Mouse (Mus musculus): Measurements from ENCODE around the gene Rheb. TPM values are rescaled to one million over a fixed set of nuclear protein-coding genes. Genes with fewer than 3 reads are reported as not detected.

Rheb gene
- total and polyA plus RNA-seq, 3 experiments: 17.0 to 64.1 (median 46.2) TPM

- TF ChIP-seq ZMIZ1 (IDR thresholded peaks at IDR 0.05; ENCODE audit: low read depth, low read length) (no peak), ZKSCAN1 (IDR thresholded peaks at IDR 0.05; ENCODE audit: borderline replicate concordance, low read depth, low read length) (no peak), TCF12 (IDR thresholded peaks at IDR 0.05; ENCODE audit: low read depth, low read length) (no peak), EP300 (IDR thresholded peaks at IDR 0.05; ENCODE audit: low read length) (no peak), USF2 (conservative IDR thresholded peaks at IDR 0.05; ENCODE audit: low read depth, low read length) (no peak), MAZ (IDR thresholded peaks at IDR 0.05; ENCODE audit: low read depth, low read length) (no peak), CHD2 (IDR thresholded peaks at IDR 0.05; ENCODE audit: low read length) (no peak)
- H3K9ac ChIP-seq (ENCODE audit: insufficient read depth, low read depth): no peak overlapping the region
- DNase-seq (ENCODE audit: extremely low read depth): no peak
Measured at GRCm38 (mm10) chr5:24889860-24890259, 47.4 kb upstream of the Rheb start.

DNA sequence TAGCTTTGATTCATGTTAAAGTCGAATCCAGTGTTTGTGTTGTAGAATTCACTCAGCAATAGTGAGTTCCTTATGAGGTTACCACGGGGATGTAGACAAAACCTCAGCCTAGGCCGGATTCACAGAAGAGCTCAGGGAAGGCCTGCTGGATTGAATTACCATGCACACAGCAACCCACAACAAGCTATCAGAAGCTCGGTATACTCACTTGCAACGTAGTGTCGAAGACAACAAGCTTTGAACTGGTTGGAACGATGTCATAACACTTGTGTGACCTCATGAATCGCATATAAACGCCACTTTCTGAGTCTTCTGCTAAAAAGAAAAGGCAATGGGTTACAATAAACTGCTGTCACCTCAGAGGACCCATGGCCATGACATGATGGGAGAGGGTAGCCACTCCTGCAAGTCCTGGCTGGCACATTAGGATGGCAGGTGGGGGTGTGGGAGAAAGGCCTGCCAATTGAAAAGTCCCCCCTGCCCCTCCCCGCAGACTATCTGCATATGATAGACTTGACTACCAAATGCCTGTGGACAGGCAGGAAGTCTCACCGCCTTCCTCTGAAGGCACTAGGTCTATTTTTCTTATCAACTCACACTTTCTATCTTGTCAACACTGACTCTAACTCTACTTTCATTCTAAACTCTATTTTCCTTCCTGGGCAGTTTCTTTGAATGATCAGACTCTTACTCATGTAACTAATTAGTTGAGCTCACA lies 46.6 kb upstream of the Rheb start:
- dilution Hi-C loops (cut with MboI; ENCODE audit: extremely low pct_ligation_motif_present, extremely low pct_unique_long_range_greater_than_20kb, low sequenced_read_pairs): no loop called here
- no peak overlapping the region for H3K9ac ChIP-seq (ENCODE audit: insufficient read depth, low read depth)

More at GRCm38 (mm10) chr5:24889860-24890259, 47.4 kb upstream of the Rheb start:
- H3K4me3 ChIP-seq (replicated peaks in 1 of 3; ENCODE audit: low read depth in 2 of 3, low read length in 2 of 3, poor library complexity in 1 of 3): no peak overlapping the region
- in situ Hi-C loops (cut with MboI; ENCODE audit: low pct_ligation_motif_present, low pct_unique_long_range_greater_than_20kb, low sequenced_read_pairs) (no loop called here), dilution Hi-C loops (cut with MboI; ENCODE audit: extremely low pct_ligation_motif_present, extremely low pct_unique_long_range_greater_than_20kb, low sequenced_read_pairs) (no loop called here)
- no peaks in the 10 kb centered on the region for H3K9me3 ChIP-seq (replicated peaks; ENCODE audit: low read length)
- peaks cover 2 to 49% of the 10 kb centered on the region in 2 experiments for H3K36me3 ChIP-seq (replicated peaks in 1 of 2; ENCODE audit: control insufficient read depth in 1 of 2, insufficient read depth in 1 of 2, low read length in 1 of 2)
- no peaks in the 10 kb centered on the region for H3K27me3 ChIP-seq (replicated peaks)
- no peak overlapping the region for H3K4me2 ChIP-seq (ENCODE audit: insufficient read depth, low read depth, poor library complexity, severe bottlenecking)
- no peak overlapping the region for H3K27ac ChIP-seq (ENCODE audit: insufficient read depth, low read depth)
- H3K4me1 ChIP-seq (ENCODE audit: control insufficient read depth in 1 of 2, insufficient read depth in 2 of 2): peaks cover 0 to 10% of the 10 kb centered on the region in 2 experiments; a peak in 2 of 4 replicates
- H3K79me2 ChIP-seq (replicated peaks; ENCODE audit: control insufficient read depth, extremely low read depth, insufficient read depth, poor library complexity, severe bottlenecking): no peaks in the 10 kb centered on the region

GRCm38 (mm10) chr5:24887271-24887670 lies 44.8 kb upstream of the Rheb start:
- TF ChIP-seq RAD21 (IDR thresholded peaks at IDR 0.05; ENCODE audit: low read depth, low read length): no peak
- no peak for TF ChIP-seq GABPA (IDR thresholded peaks at IDR 0.05; ENCODE audit: insufficient replicate concordance, low read depth, low read length)
- no peak for TF ChIP-seq UBTF (IDR thresholded peaks at IDR 0.05; ENCODE audit: low read depth, low read length)
- no peak for TF ChIP-seq USF1 (IDR thresholded peaks at IDR 0.05; ENCODE audit: low read depth, low read length)
- no peak for TF ChIP-seq TCF12 (IDR thresholded peaks at IDR 0.05; ENCODE audit: low read depth, low read length)
- TF ChIP-seq EP300 (IDR thresholded peaks at IDR 0.05; ENCODE audit: low read length): no peak
- no peak for TF ChIP-seq CTCF (conservative IDR thresholded peaks at IDR 0.05 in 1 of 2, IDR thresholded peaks at IDR 0.05 in 1 of 2; ENCODE audit: low read depth in 2 of 2, low read length in 2 of 2)
- TF ChIP-seq USF2 (conservative IDR thresholded peaks at IDR 0.05; ENCODE audit: low read depth, low read length): no peak
- no peak for TF ChIP-seq MYC (IDR thresholded peaks at IDR 0.05; ENCODE audit: low read depth, low read length)
- no peak for TF ChIP-seq NRF1 (IDR thresholded peaks at IDR 0.05; ENCODE audit: low read depth, low read length)
- TF ChIP-seq MAFK (IDR thresholded peaks at IDR 0.05; ENCODE audit: insufficient replicate concordance, low read length): no peak
- TF ChIP-seq ZC3H11A (IDR thresholded peaks at IDR 0.05; ENCODE audit: low read depth, low read length): no peak
- no peak for TF ChIP-seq POLR2A (IDR thresholded peaks at IDR 0.05; ENCODE audit: low read depth, low read length)
- TF ChIP-seq IRF4 (IDR thresholded peaks at IDR 0.05; ENCODE audit: low read depth, low read length): no peak
- TF ChIP-seq JUND (conservative IDR thresholded peaks at IDR 0.05; ENCODE audit: low read depth, low read length): no peak
- no peak for TF ChIP-seq CHD1 (IDR thresholded peaks at IDR 0.05; ENCODE audit: low read depth, low read length)
- no peak overlapping the region for H3K27ac ChIP-seq (ENCODE audit: insufficient read depth, low read depth)
- no peak for DNase-seq (ENCODE audit: extremely low read depth)
- H3K4me1 ChIP-seq (ENCODE audit: control insufficient read depth in 1 of 2, insufficient read depth in 2 of 2): peaks cover 0 to 4% of the 10 kb centered on the region in 2 experiments; a peak in 1 of 4 replicates
- H3K4me3 ChIP-seq (replicated peaks in 1 of 3; ENCODE audit: low read depth in 2 of 3, low read length in 2 of 3, poor library complexity in 1 of 3): no peak overlapping the region
- H3K9me3 ChIP-seq (replicated peaks; ENCODE audit: low read length): no peaks in the 10 kb centered on the region
- no peak overlapping the region for H3K9ac ChIP-seq (ENCODE audit: insufficient read depth, low read depth)
- dilution Hi-C loops (cut with MboI; ENCODE audit: extremely low pct_ligation_motif_present, extremely low pct_unique_long_range_greater_than_20kb, low sequenced_read_pairs): no loop called here
- H3K4me2 ChIP-seq (ENCODE audit: insufficient read depth, low read depth, poor library complexity, severe bottlenecking): no peak overlapping the region
- H3K79me2 ChIP-seq (replicated peaks; ENCODE audit: control insufficient read depth, extremely low read depth, insufficient read depth, poor library complexity, severe bottlenecking): no peaks in the 10 kb centered on the region
- in situ Hi-C loops (cut with MboI; ENCODE audit: low pct_ligation_motif_present, low pct_unique_long_range_greater_than_20kb, low sequenced_read_pairs): no loop called here
- peaks cover 2 to 53% of the 10 kb centered on the region in 2 experiments for H3K36me3 ChIP-seq (replicated peaks in 1 of 2; ENCODE audit: control insufficient read depth in 1 of 2, insufficient read depth in 1 of 2, low read length in 1 of 2)
- no peaks in the 10 kb centered on the region for H3K27me3 ChIP-seq (replicated peaks)

More for the DNA sequence above, 46.6 kb upstream of the Rheb start:
- H3K36me3 ChIP-seq (replicated peaks in 1 of 2; ENCODE audit: control insufficient read depth in 1 of 2, insufficient read depth in 1 of 2, low read length in 1 of 2): peaks cover 2 to 47% of the 10 kb centered on the region in 2 experiments
- no peak overlapping the region for H3K27ac ChIP-seq (ENCODE audit: insufficient read depth, low read depth)
- H3K4me3 ChIP-seq (replicated peaks in 1 of 3; ENCODE audit: low read depth in 2 of 3, low read length in 2 of 3, poor library complexity in 1 of 3): no peak overlapping the region
- peaks cover 0 to 4% of the 10 kb centered on the region in 2 experiments; a peak in 1 of 4 replicates for H3K4me1 ChIP-seq (ENCODE audit: control insufficient read depth in 1 of 2, insufficient read depth in 2 of 2)
- DNase-seq (ENCODE audit: extremely low read depth): no peak
- H3K4me2 ChIP-seq (ENCODE audit: insufficient read depth, low read depth, poor library complexity, severe bottlenecking): no peak overlapping the region
- H3K9me3 ChIP-seq (replicated peaks; ENCODE audit: low read length): no peaks in the 10 kb centered on the region
- H3K79me2 ChIP-seq (replicated peaks; ENCODE audit: control insufficient read depth, extremely low read depth, insufficient read depth, poor library complexity, severe bottlenecking): no peaks in the 10 kb centered on the region
- TF ChIP-seq POLR2A (IDR thresholded peaks at IDR 0.05; ENCODE audit: low read depth, low read length) (no peak), USF1 (IDR thresholded peaks at IDR 0.05; ENCODE audit: low read depth, low read length) (no peak), ZNF384 (IDR thresholded peaks at IDR 0.05; ENCODE audit: low read depth, low read length) (no peak), ETS1 (conservative IDR thresholded peaks at IDR 0.05; ENCODE audit: low read depth, low read length) (no peak), E2F4 (IDR thresholded peaks at IDR 0.05; ENCODE audit: insufficient replicate concordance, low read depth, low read length) (no peak), JUN (IDR thresholded peaks at IDR 0.05; ENCODE audit: insufficient read depth, low read depth, low read length) (no peak), BHLHE40 (IDR thresholded peaks at IDR 0.05; ENCODE audit: low read depth, low read length) (no peak), SIN3A (IDR thresholded peaks at IDR 0.05; ENCODE audit: low read length) (no peak), IRF4 (IDR thresholded peaks at IDR 0.05; ENCODE audit: low read depth, low read length) (no peak), ZC3H11A (IDR thresholded peaks at IDR 0.05; ENCODE audit: low read depth, low read length) (no peak), ZMIZ1 (IDR thresholded peaks at IDR 0.05; ENCODE audit: low read depth, low read length) (no peak), KAT2A (IDR thresholded peaks at IDR 0.05; ENCODE audit: insufficient replicate concordance, low read length) (no peak), RAD21 (IDR thresholded peaks at IDR 0.05; ENCODE audit: low read depth, low read length) (no peak), JUND (conservative IDR thresholded peaks at IDR 0.05; ENCODE audit: low read depth, low read length) (no peak)
- in situ Hi-C loops (cut with MboI; ENCODE audit: low pct_ligation_motif_present, low pct_unique_long_range_greater_than_20kb, low sequenced_read_pairs): no loop called here
- no peaks in the 10 kb centered on the region for H3K27me3 ChIP-seq (replicated peaks)
